Comparison of ENCODE assay signal across 8 mouse cellular contexts in the genomic region with DNA sequence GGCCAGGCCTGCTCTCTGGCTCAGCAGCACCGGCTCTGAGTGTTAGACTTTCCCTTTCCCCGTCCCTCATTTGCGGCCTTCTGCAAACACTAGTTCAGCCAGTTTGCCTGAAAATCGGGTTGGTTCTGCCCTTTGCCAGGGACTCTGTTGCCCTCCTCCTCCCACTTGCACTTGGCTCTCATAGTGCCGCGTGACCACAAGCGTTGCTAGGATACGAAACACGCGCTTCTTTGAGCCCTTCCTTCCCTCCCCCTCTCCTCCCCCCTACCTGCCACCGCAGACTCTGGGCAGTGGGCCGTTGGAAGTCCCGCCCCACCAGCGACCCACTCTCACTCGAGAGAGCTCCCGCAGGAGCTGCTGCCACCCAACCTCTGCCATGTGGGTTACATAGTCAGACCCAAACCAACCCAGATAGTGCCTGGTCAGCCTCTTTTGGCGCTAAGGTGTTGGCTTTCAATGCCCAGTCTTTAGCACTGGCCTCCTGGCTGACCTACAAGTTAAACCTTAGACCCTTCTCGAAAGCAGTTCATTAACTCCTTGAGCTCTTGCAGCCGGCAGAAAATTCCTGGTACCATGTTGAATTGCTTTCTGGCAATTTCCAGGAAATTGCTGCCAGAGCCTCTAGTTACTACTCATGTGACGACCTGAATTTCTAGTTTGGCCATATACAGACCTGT. TPM values are rescaled to one million over a fixed set of nuclear protein-coding genes. Genes with fewer than 3 reads are reported as not detected.
A peak's percentile ranks its signal among the peaks of the same experiment; 100 is the strongest.
DNase-seq lines count a peak whose midpoint lies in the region; ATAC-seq and TF ChIP-seq lines count a peak whose summit lies in the region.

No protein-coding gene starts in this region.

- H3K27ac ChIP-seq in gastrocnemius, adult 2 months: peak overlapping the region; percentile 53; the same call in 1 of the 2 replicates
- H3K27ac ChIP-seq in hindbrain, postnatal 0 days: 0 out of 2 replicates have a peak overlapping the region, but pooled peaks have one; percentile 22

- H3K9me3 ChIP-seq in hindbrain, postnatal 0 days (ENCODE audit: low read length): no peaks in the 10 kb centered on the region

- peak overlapping the region; percentile 67 for H3K4me3 ChIP-seq in gastrocnemius, adult 2 months
- H3K4me3 ChIP-seq in hindbrain, postnatal 0 days (ENCODE audit: low read length): peak overlapping the region; percentile 15

- H3K4me1 ChIP-seq in hindbrain, postnatal 0 days (ENCODE audit: insufficient read depth, low read length): peaks cover 7% of the 10 kb centered on the region; the same call in 1 of the 2 replicates

- 0 out of 2 replicates have a peak overlapping the region, but pooled peaks have one; percentile 24 for H3K9ac ChIP-seq in hindbrain, postnatal 0 days (replicated peaks; ENCODE audit: low read length)

- H3K27me3 ChIP-seq in hindbrain, postnatal 0 days (ENCODE audit: insufficient read depth, low read length): no peaks in the 10 kb centered on the region

- intact Hi-C loops in gastrocnemius, adult 2 months (cut with DNase I): no loop called here

- no peaks in the 10 kb centered on the region for H3K36me3 ChIP-seq in hindbrain, postnatal 0 days (ENCODE audit: insufficient read depth, low read length)

- WGBS in hindbrain, postnatal 0 days: 13% methylated on average over 20 of the region's 20 CpGs

- H3K4me2 ChIP-seq in hindbrain, postnatal 0 days (ENCODE audit: low read depth, low read length): peak overlapping the region; percentile 45

- ATAC-seq in hindbrain, postnatal 0 days: peak; percentile 92

- TF ChIP-seq CTCF in gastrocnemius, adult 2 months (IDR thresholded peaks at IDR 0.05): no peak
- TF ChIP-seq CTCF in hindbrain, postnatal 0 days (IDR thresholded peaks at IDR 0.05; ENCODE audit: low read depth): no peak

- DNase-seq in R1 (ENCODE audit: low read depth, low spot score): peak; percentile 87
- DNase-seq in cerebellum, postnatal 14 days: peak; percentile 62 to 65
- DNase-seq in gastrocnemius, adult 2 months: peak; percentile 66
- DNase-seq in hindbrain, postnatal 0 days (ENCODE audit: low spot score): peak; percentile 81
- DNase-seq in left cerebral cortex, adult 11 months (ENCODE audit: low spot score): peak; percentile 21
- DNase-seq in lung, postnatal 25 days (ENCODE audit: low spot score): peak; percentile 86
- DNase-seq in retina, adult 2 months (ENCODE audit: low read depth, low spot score): peak; percentile 22
- peak; percentile 3 to 58 for DNase-seq in urinary bladder, postnatal 36 days (ENCODE audit: low spot score in 2 of 2)

RNA-seq across cellular contexts. Expression of a gene that starts 31.1 kb away (rescaled TPM):
- 1 to 10 TPM; 2.3 to 2.6 TPM for total RNA-seq in gastrocnemius, adult 2 months (2021)
- total RNA-seq in hindbrain, postnatal 0 days (2014; rRNA removed): 1.9 and 2.6 TPM in 2 replicates
- polyA plus RNA-seq in hindbrain, postnatal 0 days (2015; fragmentation: Nextera tagmentation; extraction: Ambion mirVana): 2.4 and 2.8 TPM in 2 replicates

RNA-seq across cellular contexts. Expression of a gene that starts 34.0 kb away (rescaled TPM):
- total RNA-seq in gastrocnemius, adult 2 months (2021): 10 to 100 TPM; 16.4 to 18.7 TPM
- total RNA-seq in hindbrain, postnatal 0 days (2014; rRNA removed): 41.8 and 52.7 TPM in 2 replicates
- 40.0 and 40.2 TPM in 2 replicates for polyA plus RNA-seq in hindbrain, postnatal 0 days (2015; fragmentation: Nextera tagmentation; extraction: Ambion mirVana)

Comparison
In these comparisons a context has a peak if more than half of its experiments do, and no peak if none do; other contexts are left out.
1. Peak in every context shown above with its lines: DNase-seq, ATAC-seq, H3K4me3 ChIP-seq and H3K27ac ChIP-seq.
2. DNase-seq: peak in every context shown above with its lines; median percentile 87 in R1; 86 in lung, postnatal 25 days; 81 in hindbrain, postnatal 0 days; 66 in gastrocnemius, adult 2 months; 64 in cerebellum, postnatal 14 days; 30 in urinary bladder, postnatal 36 days; 22 in retina, adult 2 months; 21 in left cerebral cortex, adult 11 months.